Mouse (Mus musculus) MEL (cell line): Measurements from ENCODE around the gene Ppp4c.
A peak's percentile ranks its signal among the peaks of the same experiment; 100 is the strongest.

ENCODE experiments used
- CTCF ChIP-seq, 3 experiments: IDR thresholded peaks in 2 of 3; conservative IDR thresholded peaks in 1 of 3; 2 replicates each; pipeline ENCODE4 v1.5.1; 2011 to 2012; ENCODE audit warnings: low read length in 3 of 3, low read depth in 2 of 3, mild to moderate bottlenecking in 2 of 3, improper control_type of control experiment in 1 of 3, inconsistent platforms in 1 of 3, mixed read lengths in 1 of 3, moderate library complexity in 1 of 3; ENCODE audit not compliant: control insufficient read depth in 1 of 3, insufficient read depth in 1 of 3, poor library complexity in 1 of 3, severe bottlenecking in 1 of 3
- HCFC1 ChIP-seq: IDR thresholded peaks from 2 replicates; pipeline ENCODE4 v1.6.1; 2012; ENCODE audit warnings: low read depth, mild to moderate bottlenecking, inconsistent platforms, low read length, improper control_type of control experiment, moderate library complexity
- MAX ChIP-seq: IDR thresholded peaks from 2 replicates; pipeline ENCODE4 v1.6.1; 2011; ENCODE audit warnings: low read length, improper control_type of control experiment
- NRF1 ChIP-seq: IDR thresholded peaks from 2 replicates; pipeline ENCODE4 v1.6.1; 2014; ENCODE audit warnings: low read depth, mild to moderate bottlenecking, inconsistent platforms, low read length, improper control_type of control experiment, moderate library complexity; ENCODE audit not compliant: poor library complexity, insufficient read depth, severe bottlenecking
- TAL1 ChIP-seq: IDR thresholded peaks from 2 replicates; pipeline ENCODE4 v1.6.1; 2012; ENCODE audit warnings: mild to moderate bottlenecking, inconsistent platforms, low read length, moderate library complexity, mixed read lengths
- UBTF ChIP-seq: IDR thresholded peaks from 2 replicates; pipeline ENCODE4 v1.6.1; 2012; ENCODE audit warnings: low read depth, mild to moderate bottlenecking, inconsistent platforms, low read length, improper control_type of control experiment, moderate library complexity, borderline replicate concordance; ENCODE audit not compliant: insufficient read depth
- ZMIZ1 ChIP-seq: IDR thresholded peaks from 2 replicates; pipeline ENCODE4 v1.6.1; 2012; ENCODE audit warnings: low read depth, mild to moderate bottlenecking, inconsistent platforms, low read length, improper control_type of control experiment, moderate library complexity

DNA sequence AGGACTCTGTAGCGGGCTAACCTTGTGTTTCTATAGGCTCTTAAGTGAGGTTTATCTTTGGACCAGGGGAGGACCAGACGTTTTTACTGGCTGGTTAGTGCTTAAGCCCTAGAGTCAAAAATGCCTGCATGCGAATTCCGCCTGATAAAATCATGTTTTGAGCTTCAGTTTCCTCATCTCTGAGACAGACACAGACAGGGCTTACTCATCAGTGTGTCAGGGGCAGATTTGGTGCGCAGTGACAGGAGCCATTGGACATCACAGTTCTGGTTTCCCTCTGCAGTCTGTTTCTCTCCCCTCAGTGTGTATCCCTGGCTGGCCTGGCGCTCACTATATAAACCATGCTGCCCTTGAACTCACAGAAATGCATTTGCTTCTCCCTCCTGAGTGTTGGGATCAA is 10.9 kb upstream of the Ppp4c start:
- no peak for TF ChIP-seq CTCF (IDR thresholded peaks at IDR 0.05 in 2 of 3, conservative IDR thresholded peaks at IDR 0.05 in 1 of 3; ENCODE audit: control insufficient read depth in 1 of 3, insufficient read depth in 1 of 3, low read depth in 2 of 3, low read length in 3 of 3, poor library complexity in 1 of 3, severe bottlenecking in 1 of 3)
- no peak; the same call in 1 of the 2 replicates for TF ChIP-seq ZMIZ1
- peak; percentile 41; the same call in 1 of the 2 replicates for TF ChIP-seq NRF1
- TF ChIP-seq TAL1: peak; percentile 59
- TF ChIP-seq HCFC1: peak; percentile 50; the same call in 1 of the 2 replicates
- TF ChIP-seq MAX: no peak
- TF ChIP-seq UBTF: no peak
